Mouse (Mus musculus) liver, adult 2 months (tissue): ENCODE results near the gene Itsn1. TPM values are rescaled to one million over a fixed set of nuclear protein-coding genes. Genes with fewer than 3 reads are reported as not detected.

Experiments
- DNase-seq: peaks from one replicate; pipeline ENCODE4 v3.0.0-alpha.2; 2011; ENCODE audit warnings: low read depth, low spot score; ENCODE audit errors: extremely low read depth
- H3K27ac ChIP-seq: fragments of 200-500 bp; replicated peaks from 2 replicates; pipeline ENCODE4 v1.5.1; 2012; ENCODE audit warnings: low read depth, mild to moderate bottlenecking, control low read depth, inconsistent platforms, low read length; ENCODE audit not compliant: insufficient read depth
- H3K27me3 ChIP-seq: fragments of 200-500 bp; 2 replicates; pipeline ENCODE4 v1.6.1; 2012; ENCODE audit warnings: mild to moderate bottlenecking, moderate library complexity, low read length, inconsistent platforms; ENCODE audit not compliant: control insufficient read depth, insufficient read depth
- H3K36me3 ChIP-seq: fragments of 200-500 bp; 2 replicates; pipeline ENCODE4 v1.6.1; 2012; ENCODE audit warnings: low read length, inconsistent platforms; ENCODE audit not compliant: control insufficient read depth, insufficient read depth
- H3K4me1 ChIP-seq: fragments of 200-500 bp; 2 replicates; pipeline ENCODE4 v1.6.1; 2011; ENCODE audit warnings: low read length; ENCODE audit not compliant: control insufficient read depth, insufficient read depth
- H3K4me3 ChIP-seq: fragments of 200-500 bp; 2 replicates; pipeline ENCODE4 v1.5.1; 2011; ENCODE audit warnings: low read depth, mild to moderate bottlenecking, control low read depth, low read length, moderate library complexity; ENCODE audit not compliant: insufficient read depth
- H3K79me2 ChIP-seq: fragments of 200-500 bp; 2 replicates; pipeline ENCODE4 v1.6.1; 2012; ENCODE audit warnings: inconsistent platforms, mild to moderate bottlenecking, low read length, moderate library complexity; ENCODE audit not compliant: control insufficient read depth, insufficient read depth
- H3K9ac ChIP-seq: fragments of 200-500 bp; 2 replicates; pipeline ENCODE4 v1.6.1; 2012; ENCODE audit warnings: low read depth, mild to moderate bottlenecking, control low read depth, inconsistent platforms, low read length
- CTCF ChIP-seq: fragments of 200-500 bp; IDR thresholded peaks from 2 replicates; pipeline ENCODE4 v1.5.1; 2011; ENCODE audit warnings: low read depth, low read length, control low read depth
- POLR2A ChIP-seq: fragments of 200-500 bp; IDR thresholded peaks from 2 replicates; pipeline ENCODE4 v1.6.1; 2011; ENCODE audit warnings: low read length, control low read depth; ENCODE audit not compliant: insufficient read depth; ENCODE audit errors: extremely low read depth
- WGBS: fragments of 180-500 bp; shearing (Covaris S2); methylation state at CpG from one replicate; pipeline ENCODE4 v1.1.7; 2018; 5-methylcytosine and 5-hydroxymethylcytosine counted together
- polyA plus RNA-seq: library from polyadenylated mRNA; depleted of rRNA; stranded (reverse); fragments of >200 nt; gene quantifications from 2 replicates; pipeline ENCODE4 v1.2.3, GENCODE M21; 2012
- total RNA-seq: library from RNA; depleted of rRNA; stranded (reverse); fragments of >200 nt; gene quantifications from 2 replicates; pipeline ENCODE4 v1.2.3, GENCODE M21; 2014

The Itsn1 gene
- total and polyA plus RNA-seq, 2 experiments = 13.6 to 16.3 TPM

DNA sequence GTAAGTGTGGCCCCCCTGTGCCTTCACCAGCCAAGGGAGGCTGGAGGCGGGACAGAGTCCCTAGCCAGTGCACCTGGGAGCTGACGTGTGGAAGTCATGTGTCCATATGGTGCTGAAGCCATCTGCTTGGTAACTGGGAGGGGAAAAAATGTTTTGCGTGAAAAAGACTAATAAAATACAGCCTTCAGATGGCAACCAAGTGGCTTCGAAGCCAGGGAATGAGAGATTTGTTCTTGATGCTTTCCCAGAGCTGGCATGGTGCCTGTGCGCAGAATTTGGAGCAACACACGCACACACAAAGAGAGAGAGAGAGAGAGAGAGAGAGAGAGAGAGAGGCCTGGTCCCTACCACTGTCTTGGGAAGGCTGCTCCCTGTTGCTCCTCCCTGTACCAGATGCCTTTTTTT, 167.3 kb downstream of the Itsn1 start:
- Histone ChIP-seq H3K4me3 (no peak overlapping the region), H3K27ac (no peak overlapping the region), H3K36me3 (no peaks in the 10 kb centered on the region), H3K79me2 (no peaks in the 10 kb centered on the region), H3K4me1 (no peaks in the 10 kb centered on the region), H3K9ac (no peak overlapping the region), H3K27me3 (no peaks in the 10 kb centered on the region)
- no peak for DNase-seq
- no peak for TF ChIP-seq POLR2A
- no peak for TF ChIP-seq CTCF
- 87% methylated on average over 6 of the region's 6 CpGs for WGBS

DNA sequence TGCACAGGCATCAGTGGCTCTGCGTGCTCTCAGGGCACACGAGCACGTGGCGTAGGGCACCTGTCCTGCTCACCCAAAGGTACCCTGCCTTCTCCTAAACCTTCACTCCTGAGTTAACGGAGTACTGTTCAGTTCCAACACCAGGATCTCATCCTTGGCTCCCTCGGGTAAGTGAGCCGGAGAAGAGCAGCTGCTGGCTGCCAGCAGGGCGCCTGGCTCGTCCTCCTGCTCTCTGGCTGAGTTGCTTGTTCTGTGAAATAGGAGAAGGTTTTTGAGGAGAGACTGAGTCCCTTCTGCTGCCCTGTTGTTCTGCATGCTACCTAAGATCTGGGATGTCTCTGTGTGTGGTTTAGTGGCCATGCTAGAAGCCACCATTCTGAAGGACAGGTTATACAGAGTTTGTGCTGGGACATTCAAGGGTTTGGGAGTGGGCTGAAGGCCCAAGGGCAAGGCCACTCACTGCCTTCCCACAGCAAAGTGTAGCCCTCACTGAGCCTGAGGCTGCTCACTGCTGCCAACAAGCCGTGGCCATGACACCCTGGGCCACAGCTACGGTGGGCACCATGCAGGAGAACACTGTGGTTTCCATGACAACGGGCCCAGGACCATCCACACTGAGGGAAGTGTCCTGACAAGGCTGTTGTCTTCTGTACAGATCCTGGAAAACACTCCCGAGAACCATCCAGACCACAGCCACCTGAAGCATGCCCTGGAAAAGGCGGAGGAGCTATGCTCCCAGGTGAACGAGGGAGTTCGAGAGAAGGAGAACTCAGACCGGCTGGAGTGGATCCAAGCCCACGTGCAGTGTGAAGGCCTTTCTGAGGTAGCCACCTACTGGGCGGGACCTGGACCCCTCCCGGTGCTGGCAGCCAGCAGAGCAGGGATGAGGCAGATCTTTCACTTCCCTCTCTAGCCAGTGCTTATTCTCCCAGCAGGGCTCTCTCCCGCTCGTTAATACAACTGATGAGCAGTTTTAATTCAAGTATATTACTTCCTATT, 170.1 kb downstream of the Itsn1 start:
- Histone ChIP-seq H3K4me3 (no peak overlapping the region), H3K36me3 (no peaks in the 10 kb centered on the region), H3K4me1 (no peaks in the 10 kb centered on the region), H3K79me2 (no peaks in the 10 kb centered on the region), H3K9ac (no peak overlapping the region), H3K27me3 (no peaks in the 10 kb centered on the region), H3K27ac (no peak overlapping the region)
- TF ChIP-seq CTCF (no peak), POLR2A (no peak)
- 67% methylated on average over 22 of the region's 22 CpGs for WGBS
- DNase-seq = no peak

DNA sequence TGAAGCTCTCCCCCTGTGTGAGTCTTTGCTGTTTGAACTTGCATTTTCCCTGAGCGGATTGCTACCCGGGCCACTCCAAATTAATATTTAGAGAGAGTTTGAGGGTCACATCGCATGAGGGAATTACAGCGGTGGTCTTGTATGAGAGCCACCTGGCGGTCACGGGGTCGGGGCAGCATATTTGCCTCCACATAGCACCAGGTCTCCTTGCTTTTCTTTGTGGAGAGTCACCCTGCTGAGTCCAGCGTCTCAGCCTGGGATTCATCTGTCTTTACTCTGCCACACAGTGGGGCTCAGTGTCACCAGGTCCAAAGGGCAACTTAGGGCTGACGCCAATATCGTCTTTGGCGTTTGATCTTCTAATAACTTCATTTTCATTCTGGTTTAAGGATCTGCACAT, 171.2 kb downstream of the Itsn1 start:
- WGBS = 62% methylated on average over 11 of the region's 11 CpGs
- TF ChIP-seq POLR2A (no peak), CTCF (no peak)

DNA sequence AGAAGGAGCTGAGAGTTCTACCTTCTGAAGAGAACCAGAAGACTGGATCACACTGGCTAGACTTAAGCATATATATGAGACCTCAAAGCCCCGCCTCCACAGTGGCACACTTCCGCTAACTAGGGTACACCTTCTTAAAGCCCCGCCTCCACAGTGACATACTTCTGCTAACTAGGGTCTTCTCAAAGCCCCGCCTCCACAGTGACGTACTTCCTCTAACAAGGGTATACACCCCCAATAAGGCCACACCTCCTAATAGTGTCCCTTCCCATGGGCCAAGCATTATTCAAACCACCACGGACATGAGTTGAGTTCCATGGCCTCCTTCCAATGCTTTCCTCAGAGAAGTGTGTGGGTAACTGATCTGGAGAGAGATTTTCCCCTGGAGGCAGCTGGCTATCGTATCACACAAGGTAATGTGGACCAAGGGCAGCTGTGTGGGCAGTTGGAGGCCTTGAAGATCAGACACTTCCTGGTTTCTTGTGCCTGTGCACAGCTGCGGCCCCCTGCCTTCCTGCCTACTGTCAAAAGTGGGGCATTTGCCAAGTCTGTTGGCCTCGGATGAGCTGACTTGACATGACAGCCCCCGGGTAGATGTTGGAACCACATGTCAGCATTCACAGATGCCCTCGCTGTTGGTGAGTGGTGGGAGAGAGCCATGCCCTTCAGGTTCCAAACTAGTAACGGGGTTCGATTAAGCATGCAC, 174.9 kb downstream of the Itsn1 start:
- no peak overlapping the region for H3K9ac ChIP-seq
- no peak overlapping the region for H3K27ac ChIP-seq
- H3K27me3 ChIP-seq = no peaks in the 10 kb centered on the region
- no peaks in the 10 kb centered on the region for H3K36me3 ChIP-seq
- no peak overlapping the region for H3K4me3 ChIP-seq
- TF ChIP-seq POLR2A = no peak
- no peak for TF ChIP-seq CTCF
- H3K4me1 ChIP-seq = no peaks in the 10 kb centered on the region
- 93% methylated on average over 13 of the region's 13 CpGs for WGBS
- DNase-seq = no peak
- no peaks in the 10 kb centered on the region for H3K79me2 ChIP-seq

More for the DNA sequence above, 171.2 kb downstream of the Itsn1 start:
- H3K27ac ChIP-seq = no peak overlapping the region
- no peak overlapping the region for H3K9ac ChIP-seq
- DNase-seq = no peak
- no peak overlapping the region for H3K4me3 ChIP-seq
- no peaks in the 10 kb centered on the region for H3K79me2 ChIP-seq
- no peaks in the 10 kb centered on the region for H3K4me1 ChIP-seq
- no peaks in the 10 kb centered on the region for H3K36me3 ChIP-seq
- H3K27me3 ChIP-seq = no peaks in the 10 kb centered on the region

DNA sequence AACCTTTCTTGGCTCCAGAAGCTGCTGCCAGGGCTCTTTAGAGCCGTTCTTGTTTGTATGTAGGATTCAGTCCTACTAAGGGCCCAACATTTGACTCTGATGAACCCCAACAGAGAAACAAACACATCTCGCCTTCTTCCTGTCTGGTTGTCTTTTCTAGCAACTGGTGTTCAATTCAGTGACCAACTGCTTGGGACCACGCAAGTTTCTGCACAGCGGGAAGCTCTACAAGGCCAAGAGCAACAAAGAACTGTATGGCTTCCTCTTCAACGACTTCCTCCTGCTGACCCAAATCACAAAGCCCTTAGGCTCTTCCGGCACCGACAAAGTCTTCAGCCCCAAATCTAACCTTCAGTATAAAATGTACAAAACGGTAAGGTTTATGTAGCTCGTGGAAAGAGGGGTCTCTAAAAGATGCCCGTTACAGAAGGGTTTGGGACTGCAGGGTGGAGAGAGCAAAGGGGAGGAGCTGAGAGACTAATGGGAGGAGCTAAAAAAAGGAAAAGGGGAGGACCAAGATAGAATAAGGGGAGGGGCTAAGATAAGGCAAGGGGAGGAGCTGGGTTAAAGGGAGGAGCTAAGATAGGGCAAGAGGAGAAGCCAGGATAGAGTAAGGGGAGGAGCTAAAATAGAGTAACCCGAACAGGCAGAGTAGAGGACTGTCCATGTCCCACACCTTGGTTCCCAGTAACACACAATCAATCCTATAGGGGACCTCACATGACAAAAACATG, 176.2 kb downstream of the Itsn1 start:
- Histone ChIP-seq H3K9ac (no peak overlapping the region), H3K4me3 (no peak overlapping the region), H3K27me3 (no peaks in the 10 kb centered on the region), H3K27ac (no peak overlapping the region), H3K4me1 (no peaks in the 10 kb centered on the region), H3K36me3 (no peaks in the 10 kb centered on the region), H3K79me2 (no peaks in the 10 kb centered on the region)
- no peak for TF ChIP-seq CTCF
- no peak for TF ChIP-seq POLR2A
- no peak for DNase-seq
- WGBS = 83% methylated on average over 11 of the region's 11 CpGs
